Mouse (Mus musculus) embryonic facial prominence, embryonic 12.5 days (tissue): ENCODE results near the gene Lrmda. TPM values are rescaled to one million over a fixed set of nuclear protein-coding genes. Genes with fewer than 3 reads are reported as not detected.

Experiments
- ATAC-seq: fragments of 200-750 bp; cut with Nextera tagmentation; 2 replicates; pipeline ENCODE4 v1.8.0; 2017; ENCODE audit not compliant: insufficient number of reproducible peaks, insufficient read depth, low FRiP score, low TSS enrichment
- H3K27ac ChIP-seq: fragments of 300-500 bp; sonication (generic); 2 replicates; pipeline ENCODE4 v1.5.1; 2016; ENCODE audit warnings: mild to moderate bottlenecking
- H3K27me3 ChIP-seq: fragments of 300-500 bp; sonication (generic); 2 replicates; pipeline ENCODE4 v1.6.1; 2016; ENCODE audit warnings: mild to moderate bottlenecking, moderate library complexity
- H3K36me3 ChIP-seq: fragments of 300-500 bp; sonication (generic); 2 replicates; pipeline ENCODE4 v1.6.1; 2016; ENCODE audit warnings: mild to moderate bottlenecking
- H3K4me1 ChIP-seq: fragments of 300-500 bp; sonication (generic); 2 replicates; pipeline ENCODE4 v1.6.1; 2016
- H3K4me2 ChIP-seq: fragments of 300-500 bp; sonication (generic); replicated peaks from 2 replicates; pipeline ENCODE4 v1.6.1; 2016; ENCODE audit warnings: mild to moderate bottlenecking, moderate library complexity
- H3K4me3 ChIP-seq: fragments of 300-500 bp; sonication (generic); 2 replicates; pipeline ENCODE4 v1.5.1; 2016; ENCODE audit warnings: mild to moderate bottlenecking
- H3K9ac ChIP-seq: fragments of 300-500 bp; sonication (generic); 2 replicates; pipeline ENCODE4 v1.6.1; 2016; ENCODE audit warnings: mild to moderate bottlenecking, moderate library complexity
- H3K9me3 ChIP-seq: fragments of 300-500 bp; sonication (generic); 2 replicates; pipeline ENCODE4 v1.6.1; 2016; ENCODE audit warnings: mild to moderate bottlenecking, moderate library complexity
- WGBS: fragments of 180-500 bp; shearing (Covaris S2); methylation state at CpG from one replicate; pipeline ENCODE4 v1.1.7; 2016; 5-methylcytosine and 5-hydroxymethylcytosine counted together
- polyA plus RNA-seq: library from polyadenylated mRNA; unstranded; fragments of >200 nt; fragmentation: Nextera tagmentation; extraction: Ambion mirVana; gene quantifications from 2 replicates; pipeline ENCODE4 v1.2.1, GENCODE M21; 2016

Lrmda gene
- polyA plus RNA-seq, 1 experiment from 2014 or later: 0.28 TPM

DNA sequence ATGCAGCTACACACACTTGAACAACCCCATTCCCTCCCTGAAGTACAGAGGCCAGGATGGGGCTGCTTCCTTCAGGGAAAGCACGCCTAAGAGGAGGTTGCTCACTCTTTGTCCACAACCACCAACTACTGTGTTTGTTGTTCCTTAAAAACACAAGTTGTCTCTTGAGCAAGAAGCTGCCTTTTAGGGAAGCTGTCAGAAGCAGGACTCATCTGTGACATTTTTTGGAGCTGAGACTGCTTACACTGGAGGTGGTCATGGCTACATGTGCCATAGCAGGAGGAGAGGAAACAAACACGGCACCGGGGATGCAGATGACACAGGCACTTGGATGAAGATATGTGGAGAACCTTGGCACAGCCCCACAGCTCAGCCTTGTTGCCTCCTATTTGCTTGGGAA lies 65.9 kb downstream of the Lrmda start:
- WGBS: 89% methylated on average over 3 of the region's 3 CpGs
- no peak for ATAC-seq

DNA sequence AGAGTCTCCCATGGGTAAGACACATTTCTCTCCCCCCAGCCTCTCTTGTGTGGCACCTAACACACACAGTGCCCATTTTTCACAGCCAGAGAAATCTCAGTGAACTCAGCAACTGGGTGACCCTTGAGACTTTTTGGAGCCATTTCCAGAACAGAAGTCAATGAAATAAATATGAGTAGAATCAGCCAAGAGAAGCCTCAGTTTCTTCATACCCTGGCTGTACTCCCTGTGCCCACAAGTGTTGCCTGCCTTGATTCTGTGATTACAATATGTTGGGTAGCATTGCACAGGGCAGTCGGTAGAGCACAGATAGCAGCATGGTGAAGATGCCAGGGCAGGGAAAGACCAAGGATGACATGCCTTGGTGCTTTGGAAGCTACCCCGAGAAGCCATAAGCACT lies 69.1 kb downstream of the Lrmda start:
- Histone ChIP-seq H3K4me3 (no peak overlapping the region), H3K9ac (no peak overlapping the region), H3K36me3 (no peaks in the 10 kb centered on the region), H3K27ac (no peak overlapping the region), H3K9me3 (peaks cover 9% of the 10 kb centered on the region; the same call in 1 of the 2 replicates), H3K4me1 (peaks cover 16% of the 10 kb centered on the region), H3K27me3 (no peaks in the 10 kb centered on the region), H3K4me2 (no peak overlapping the region)
- ATAC-seq: no peak
- 94% methylated on average over 2 of the region's 2 CpGs for WGBS

More for the DNA sequence above, 65.9 kb downstream of the Lrmda start:
- no peak overlapping the region for H3K4me3 ChIP-seq
- H3K36me3 ChIP-seq: no peaks in the 10 kb centered on the region
- H3K9ac ChIP-seq: no peak overlapping the region
- no peak overlapping the region for H3K4me2 ChIP-seq
- H3K9me3 ChIP-seq: peaks cover 9% of the 10 kb centered on the region; the same call in 1 of the 2 replicates
- no peaks in the 10 kb centered on the region for H3K27me3 ChIP-seq
- peaks cover 10% of the 10 kb centered on the region for H3K4me1 ChIP-seq
- no peak overlapping the region for H3K27ac ChIP-seq

GRCm38 (mm10) chr14:22089331-22089730 lies 69.8 kb downstream of the Lrmda start:
- Histone ChIP-seq H3K27me3 (no peaks in the 10 kb centered on the region), H3K9me3 (peaks cover 9% of the 10 kb centered on the region; the same call in 1 of the 2 replicates), H3K4me1 (peaks cover 16% of the 10 kb centered on the region), H3K27ac (no peak overlapping the region), H3K4me3 (no peak overlapping the region), H3K4me2 (no peak overlapping the region), H3K36me3 (no peaks in the 10 kb centered on the region), H3K9ac (no peak overlapping the region)
- 76% methylated on average over 7 of the region's 7 CpGs for WGBS
- ATAC-seq: no peak

GRCm38 (mm10) chr14:22089866-22090470 lies 70.5 kb downstream of the Lrmda start:
- no peaks in the 10 kb centered on the region for H3K27me3 ChIP-seq
- peaks cover 9% of the 10 kb centered on the region; the same call in 1 of the 2 replicates for H3K9me3 ChIP-seq
- 53% methylated on average over 8 of the region's 8 CpGs for WGBS
- no peak overlapping the region for H3K27ac ChIP-seq
- no peak overlapping the region for H3K9ac ChIP-seq
- H3K36me3 ChIP-seq: no peaks in the 10 kb centered on the region
- no peak overlapping the region for H3K4me2 ChIP-seq
- ATAC-seq: no peak
- H3K4me3 ChIP-seq: no peak overlapping the region
- peaks cover 16% of the 10 kb centered on the region for H3K4me1 ChIP-seq

GRCm38 (mm10) chr14:22090778-22091211 lies 71.3 kb downstream of the Lrmda start:
- Histone ChIP-seq H3K36me3 (no peaks in the 10 kb centered on the region), H3K9ac (no peak overlapping the region), H3K27me3 (no peaks in the 10 kb centered on the region), H3K4me1 (peaks cover 16% of the 10 kb centered on the region), H3K27ac (no peak overlapping the region), H3K4me3 (no peak overlapping the region), H3K9me3 (peaks cover 9% of the 10 kb centered on the region; the same call in 1 of the 2 replicates), H3K4me2 (no peak overlapping the region)
- 39% methylated on average over 5 of the region's 5 CpGs for WGBS
- no peak for ATAC-seq

GRCm38 (mm10) chr14:22091306-22091705 lies 71.8 kb downstream of the Lrmda start:
- H3K4me2 ChIP-seq: no peak overlapping the region
- no peaks in the 10 kb centered on the region for H3K36me3 ChIP-seq
- H3K9me3 ChIP-seq: peaks cover 9% of the 10 kb centered on the region; the same call in 1 of the 2 replicates
- H3K4me1 ChIP-seq: peaks cover 16% of the 10 kb centered on the region
- no peak for ATAC-seq
- no peak overlapping the region for H3K9ac ChIP-seq
- H3K27me3 ChIP-seq: no peaks in the 10 kb centered on the region
- H3K27ac ChIP-seq: no peak overlapping the region
- H3K4me3 ChIP-seq: no peak overlapping the region
- 65% methylated on average over 4 of the region's 4 CpGs for WGBS

- H3K9me3 ChIP-seq: peaks cover 9% of the 10 kb centered on the region; the same call in 1 of the 2 replicates
- no peaks in the 10 kb centered on the region for H3K36me3 ChIP-seq
- no peaks in the 10 kb centered on the region for H3K27me3 ChIP-seq
- no peak overlapping the region for H3K4me3 ChIP-seq
- WGBS: 40% methylated on average over 8 of the region's 8 CpGs
- no peak overlapping the region for H3K27ac ChIP-seq
- H3K9ac ChIP-seq: no peak overlapping the region
- peaks cover 16% of the 10 kb centered on the region for H3K4me1 ChIP-seq
- ATAC-seq: no peak
- no peak overlapping the region for H3K4me2 ChIP-seq
Measured at GRCm38 (mm10) chr14:22093124-22093523, 73.6 kb downstream of the Lrmda start.

- 86% methylated on average over 14 of the region's 14 CpGs for WGBS
- Histone ChIP-seq H3K9me3 (no peaks in the 10 kb centered on the region), H3K36me3 (no peaks in the 10 kb centered on the region), H3K4me1 (no peaks in the 10 kb centered on the region), H3K9ac (no peak overlapping the region), H3K27ac (no peak overlapping the region), H3K4me2 (no peak overlapping the region), H3K27me3 (no peaks in the 10 kb centered on the region), H3K4me3 (no peak overlapping the region)
- no peak for ATAC-seq
Measured at GRCm38 (mm10) chr14:22101961-22102805, 82.7 kb downstream of the Lrmda start.

DNA sequence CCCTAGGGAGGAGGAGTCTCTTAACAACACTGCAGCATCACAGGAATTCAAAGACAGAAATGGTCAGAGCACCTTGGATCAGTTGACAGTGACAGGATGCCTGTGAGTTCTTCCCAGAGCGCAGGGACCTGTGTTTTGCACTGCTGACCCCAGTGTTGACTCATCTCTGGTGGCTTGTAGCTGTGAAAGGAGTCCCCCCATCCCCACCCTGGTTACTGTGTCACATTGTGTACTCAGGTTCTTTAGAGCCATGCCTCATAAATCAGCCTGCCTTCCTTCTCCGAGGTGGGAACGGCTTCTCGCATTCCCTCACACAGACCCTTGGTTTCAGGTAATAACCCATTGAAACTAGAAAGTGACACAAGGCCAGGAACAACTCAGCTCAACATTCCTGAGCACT lies 86.3 kb downstream of the Lrmda start:
- Histone ChIP-seq H3K27me3 (no peaks in the 10 kb centered on the region), H3K9ac (no peak overlapping the region)
- ATAC-seq: no peak

GRCm38 (mm10) chr14:22106777-22107176 lies 87.3 kb downstream of the Lrmda start:
- no peak for ATAC-seq
- H3K36me3 ChIP-seq: no peaks in the 10 kb centered on the region
- no peak overlapping the region for H3K4me2 ChIP-seq
- H3K4me3 ChIP-seq: no peak overlapping the region
- H3K9ac ChIP-seq: no peak overlapping the region
- H3K9me3 ChIP-seq: no peaks in the 10 kb centered on the region
- 0 out of 2 replicates have a peak, but pooled peaks cover 2% of the 10 kb centered on the region for H3K4me1 ChIP-seq
- no peak overlapping the region for H3K27ac ChIP-seq
- no peaks in the 10 kb centered on the region for H3K27me3 ChIP-seq
- 67% methylated on average over 3 of the region's 3 CpGs for WGBS

More for the DNA sequence above, 86.3 kb downstream of the Lrmda start:
- no peak overlapping the region for H3K4me2 ChIP-seq
- H3K9me3 ChIP-seq: no peaks in the 10 kb centered on the region
- H3K4me1 ChIP-seq: 0 out of 2 replicates have a peak, but pooled peaks cover 2% of the 10 kb centered on the region
- 81% methylated on average over 4 of the region's 4 CpGs for WGBS
- H3K4me3 ChIP-seq: no peak overlapping the region
- H3K36me3 ChIP-seq: no peaks in the 10 kb centered on the region
- no peak overlapping the region for H3K27ac ChIP-seq

DNA sequence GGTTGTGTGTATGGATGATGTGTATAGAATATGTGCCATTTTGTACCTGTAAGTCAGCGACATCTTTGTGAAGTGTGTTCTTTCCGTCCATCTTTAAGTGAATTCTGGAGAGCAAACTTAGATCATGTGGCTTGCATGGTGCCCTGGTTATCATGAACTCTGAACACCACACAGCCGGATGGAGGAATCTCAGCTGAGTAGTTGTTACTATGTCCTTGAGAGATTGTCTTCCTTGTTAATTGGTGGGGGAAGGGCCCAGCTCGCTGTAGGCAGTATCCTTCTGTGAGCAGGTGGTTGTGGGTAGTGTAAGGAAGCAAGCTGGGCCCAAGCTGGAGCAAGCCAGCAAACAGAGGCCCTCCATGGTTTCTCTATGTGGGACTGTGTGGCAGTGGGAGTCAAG lies 89.9 kb downstream of the Lrmda start:
- H3K9ac ChIP-seq: no peak overlapping the region

More for the DNA sequence above, 89.9 kb downstream of the Lrmda start:
- no peak overlapping the region for H3K4me3 ChIP-seq
- no peak overlapping the region for H3K4me2 ChIP-seq
- no peaks in the 10 kb centered on the region for H3K36me3 ChIP-seq
- H3K9me3 ChIP-seq: no peaks in the 10 kb centered on the region
- H3K27ac ChIP-seq: no peak overlapping the region
- no peak for ATAC-seq
- peaks cover 12% of the 10 kb centered on the region for H3K4me1 ChIP-seq
- WGBS: 67% methylated on average over 4 of the region's 4 CpGs
- no peaks in the 10 kb centered on the region for H3K27me3 ChIP-seq
